Mouse (Mus musculus) cerebellum, adult 9-11 months (tissue): ENCODE measurements at regions not wholly inside any gene's neighbourhood (a gene's known extent, or its start where the extent isn't known, plus 50 kb on each side); places are given as distances from the start of the nearest gene placed in this dataset.
"Not testable (repeated sequence)": the region's sequence is repeated elsewhere in the genome, so short reads cannot be mapped to it uniquely, and the experiment has no call there.

Experiments
- DNase-seq: peaks from one replicate; pipeline ENCODE4 v3.0.0; 2022

- DNase-seq = no peak
Measured at GRCm38 (mm10) chr7:137522450-137522849, 85.0 kb downstream of the Glrx3 start.

GRCm38 (mm10) chr7:137533476-137533875 lies 96.1 kb downstream of the Glrx3 start:
- DNase-seq = no peak

- no peak for DNase-seq
Measured at GRCm38 (mm10) chr7:137549991-137550390, 112.6 kb downstream of the Glrx3 start.

GRCm38 (mm10) chr7:137552551-137553198 lies 115.3 kb downstream of the Glrx3 start:
- no peak for DNase-seq

- no peak for DNase-seq
Measured at GRCm38 (mm10) chr7:137555481-137555880, 118.1 kb downstream of the Glrx3 start.

- no peak for DNase-seq
Measured at GRCm38 (mm10) chr7:137557439-137557838, 120.0 kb downstream of the Glrx3 start.

- DNase-seq = no peak
Measured at GRCm38 (mm10) chr7:137558871-137559270, 121.5 kb downstream of the Glrx3 start.

- no peak for DNase-seq
Measured at GRCm38 (mm10) chr7:137570199-137570598, 132.8 kb downstream of the Glrx3 start.

- DNase-seq = no peak
Measured at GRCm38 (mm10) chr7:137575491-137575890, 138.1 kb downstream of the Glrx3 start.

GRCm38 (mm10) chr7:137576251-137576650 lies 138.8 kb downstream of the Glrx3 start:
- no peak for DNase-seq

GRCm38 (mm10) chr7:137583556-137583955 lies 146.1 kb downstream of the Glrx3 start:
- DNase-seq = no peak

GRCm38 (mm10) chr7:137584916-137585315 lies 147.5 kb downstream of the Glrx3 start:
- DNase-seq = not testable (repeated sequence)

GRCm38 (mm10) chr7:137593570-137593969 lies 156.2 kb downstream of the Glrx3 start:
- DNase-seq = no peak

- no peak for DNase-seq
Measured at GRCm38 (mm10) chr7:137595567-137595966, 158.2 kb downstream of the Glrx3 start.

- no peak for DNase-seq
Measured at GRCm38 (mm10) chr7:137596161-137596560, 158.7 kb downstream of the Glrx3 start.

GRCm38 (mm10) chr7:137603039-137603438 lies 165.6 kb downstream of the Glrx3 start:
- DNase-seq = peak; percentile 44

GRCm38 (mm10) chr7:137609752-137610151 lies 172.3 kb downstream of the Glrx3 start:
- no peak for DNase-seq

GRCm38 (mm10) chr7:137611363-137611762 lies 173.9 kb downstream of the Glrx3 start:
- DNase-seq = no peak

GRCm38 (mm10) chr7:137611891-137612522 lies 174.6 kb downstream of the Glrx3 start:
- peak; percentile 50 for DNase-seq

GRCm38 (mm10) chr7:137618406-137619133 lies 181.2 kb downstream of the Glrx3 start:
- DNase-seq = no peak

GRCm38 (mm10) chr7:137619286-137619789 lies 181.9 kb downstream of the Glrx3 start:
- DNase-seq = no peak

- DNase-seq = no peak
Measured at GRCm38 (mm10) chr7:137628266-137628665, 190.9 kb downstream of the Glrx3 start.

GRCm38 (mm10) chr7:137629540-137629939 lies 192.1 kb downstream of the Glrx3 start:
- DNase-seq = peak; percentile 22

- no peak for DNase-seq
Measured at GRCm38 (mm10) chr7:137648621-137649020, 211.2 kb downstream of the Glrx3 start.
